Mouse (Mus musculus): ENCODE data around the gene Imp4.

- TF ChIP-seq CTCF (IDR thresholded peaks at IDR 0.05; ENCODE audit: low read depth): no peak
- no peak for TF ChIP-seq EP300 (IDR thresholded peaks at IDR 0.05; ENCODE audit: low read depth)
Measured at GRCm38 (mm10) chr1:34429281-34429680, 10.4 kb upstream of the Imp4 start.

All from liver, embryonic 14.5 days (tissue).